Mouse (Mus musculus): ENCODE results near the gene Vcan.

- TF ChIP-seq CTCF (IDR thresholded peaks at IDR 0.05; ENCODE audit: insufficient read depth, low read length) = no peak
- TF ChIP-seq POLR2A (IDR thresholded peaks at IDR 0.05; ENCODE audit: borderline replicate concordance, extremely low read depth, low read depth, low read length) = no peak
These were observed 89.0 kb downstream of the Vcan start for GRCm38 (mm10) chr13:89653279-89653678.

Data from lung, adult 2 months (tissue).